Comparison of ENCODE assay signal across 32 mouse cellular contexts in the genomic region with DNA sequence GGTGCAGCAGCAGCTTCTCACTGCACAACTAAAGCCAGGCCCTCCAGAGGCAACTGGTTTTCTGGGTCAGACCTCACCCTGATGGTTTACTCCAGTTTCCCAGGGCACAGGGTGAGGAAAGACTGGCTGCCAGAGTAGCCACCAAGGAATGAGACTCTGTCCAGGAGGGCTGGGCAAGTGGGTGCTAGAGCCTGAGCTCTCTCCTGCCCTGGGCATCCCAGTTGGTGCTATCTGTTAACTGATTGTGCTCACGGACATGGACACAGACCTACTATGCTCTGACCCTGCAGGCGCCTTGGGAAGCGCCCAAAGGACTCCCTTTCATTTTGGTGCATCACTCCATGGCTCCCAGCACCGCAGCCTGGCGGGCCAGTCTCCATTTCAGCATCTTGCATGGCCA.
"Had no signal": no experiment of that assay in that cellular context is flagged by ENCODE, and none has a peak within 500 bp of the region (broad histone marks: within the 10 kb centered on the region; RNA-seq: fewer than 3 reads in every experiment).

No protein-coding gene starts in this region.

- ATAC-seq: hindbrain, postnatal 0 days; inflammation-experienced regulatory T-cells, adult 6 months; intestine, embryonic 15.5 days; intestine, embryonic 16.5 days; intestine, postnatal 0 days had no signal

- H3K4me1 ChIP-seq: heart, embryonic 13.5 days; heart, embryonic 15.5 days; hindbrain, embryonic 12.5 days; hindbrain, embryonic 15.5 days; intestine, embryonic 15.5 days; kidney, embryonic 15.5 days had no signal

- H3K27ac ChIP-seq: heart, embryonic 10.5 days; heart, embryonic 13.5 days; heart, embryonic 15.5 days; hindbrain, embryonic 10.5 days; hindbrain, embryonic 12.5 days; hindbrain, embryonic 14.5 days; hindbrain, embryonic 15.5 days; hindbrain, postnatal 0 days; intestine, embryonic 15.5 days; kidney, embryonic 15.5 days; kidney, postnatal 0 days; layer of hippocampus, adult 2 months; left cerebral cortex, adult 2 months had no signal

- H3K4me2 ChIP-seq: heart, embryonic 11.5 days; heart, embryonic 13.5 days; heart, embryonic 15.5 days; hindbrain, embryonic 12.5 days; hindbrain, embryonic 14.5 days; hindbrain, embryonic 15.5 days; intestine, embryonic 15.5 days; kidney, embryonic 15.5 days had no signal

- H3K9me3 ChIP-seq: hindbrain, embryonic 10.5 days; hindbrain, embryonic 12.5 days; hindbrain, embryonic 15.5 days; intestine, embryonic 15.5 days; kidney, embryonic 15.5 days had no signal

- DNase-seq: heart, postnatal 14 days; heart, postnatal 36 days; heart, postnatal 4 days; kidney, adult 11 months; kidney, adult 18-20 months; kidney, adult 2 months; kidney, adult 8-10 months; kidney, adult 9 months; kidney, postnatal 10 days; kidney, postnatal 14 days; kidney, postnatal 25 days; kidney, postnatal 36 days; kidney, postnatal 4 days; layer of hippocampus, adult 9-11 months; layer of hippocampus, postnatal 36 days had no signal

- H3K27me3 ChIP-seq: hindbrain, embryonic 15.5 days; intestine, embryonic 15.5 days; kidney, embryonic 15.5 days had no signal

- H3K4me3 ChIP-seq: heart, embryonic 10.5 days; heart, embryonic 13.5 days; heart, embryonic 15.5 days; hindbrain, embryonic 10.5 days; hindbrain, embryonic 12.5 days; hindbrain, embryonic 15.5 days; intestine, embryonic 15.5 days; kidney, embryonic 15.5 days; layer of hippocampus, adult 2 months; left cerebral cortex, adult 2 months had no signal

- H3K9ac ChIP-seq: heart, embryonic 13.5 days; heart, embryonic 15.5 days; hindbrain, embryonic 12.5 days; hindbrain, embryonic 14.5 days; hindbrain, embryonic 15.5 days; intestine, embryonic 15.5 days; kidney, embryonic 15.5 days had no signal
